Mouse (Mus musculus) regulatory T cell (primary cell): Measurements from ENCODE around the gene Ssu72.

Experiments
- in situ Hi-C: fragments of 300-600 bp; cut with MboI, MseI; formaldehyde crosslinking; loops from one replicate; pipeline ENCODE4 v1.15.1; 2025; ENCODE audit warnings: high pct_unique_total_duplicates

The Ssu72 gene

GRCm38 (mm10) chr4:155780895-155781294 lies 76.3 kb downstream of the Ssu72 start:
- in situ Hi-C loops: no loop called here
